Mouse (Mus musculus) thymus, postnatal 4 days (tissue): ENCODE measurements around the gene Lrrc8a.

Source experiments
- DNase-seq: peaks from one replicate; pipeline ENCODE4 v3.0.0; 2021

The Lrrc8a gene

DNA sequence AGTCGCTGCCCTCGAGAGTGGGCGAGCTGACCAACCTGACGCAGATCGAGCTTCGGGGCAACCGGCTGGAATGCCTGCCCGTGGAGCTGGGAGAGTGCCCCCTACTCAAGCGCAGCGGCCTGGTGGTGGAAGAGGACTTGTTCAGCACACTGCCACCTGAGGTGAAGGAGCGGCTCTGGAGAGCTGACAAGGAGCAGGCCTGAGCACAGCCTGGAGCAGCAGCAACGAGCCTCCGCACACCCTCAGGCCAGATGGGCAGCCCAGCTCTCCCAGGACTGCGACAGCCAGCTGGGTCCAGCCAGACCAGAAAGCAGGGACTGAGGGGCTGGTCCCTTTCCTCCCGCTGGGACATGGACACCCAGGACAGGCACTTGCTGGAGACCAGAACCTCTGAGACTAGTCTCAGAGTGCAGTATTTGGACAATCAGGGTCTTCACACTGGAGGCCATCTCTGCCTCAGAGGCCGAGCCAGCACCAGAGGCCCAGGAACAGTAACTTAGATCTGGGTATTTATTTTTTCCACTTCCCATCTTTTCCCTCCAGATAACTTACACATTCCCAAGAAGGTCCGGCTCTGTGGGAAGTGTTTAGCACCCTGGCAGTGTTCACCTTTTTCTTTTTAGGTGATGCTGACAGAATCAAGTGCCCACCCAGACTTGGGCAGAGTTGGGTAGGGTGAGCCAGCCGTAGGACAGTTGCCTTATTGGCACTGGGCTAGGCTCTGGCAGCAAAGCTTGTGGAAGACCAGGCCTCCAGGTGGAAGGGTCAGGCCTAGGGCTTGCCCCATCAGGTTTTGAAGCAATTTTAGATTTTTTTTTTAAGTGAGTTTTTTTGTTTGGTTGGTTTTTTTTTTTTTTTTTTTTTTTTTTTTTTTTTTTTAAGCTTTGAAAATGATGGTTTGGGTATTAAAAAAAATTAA, 24.7 kb downstream of the Lrrc8a start:
- DNase-seq = no peak

DNA sequence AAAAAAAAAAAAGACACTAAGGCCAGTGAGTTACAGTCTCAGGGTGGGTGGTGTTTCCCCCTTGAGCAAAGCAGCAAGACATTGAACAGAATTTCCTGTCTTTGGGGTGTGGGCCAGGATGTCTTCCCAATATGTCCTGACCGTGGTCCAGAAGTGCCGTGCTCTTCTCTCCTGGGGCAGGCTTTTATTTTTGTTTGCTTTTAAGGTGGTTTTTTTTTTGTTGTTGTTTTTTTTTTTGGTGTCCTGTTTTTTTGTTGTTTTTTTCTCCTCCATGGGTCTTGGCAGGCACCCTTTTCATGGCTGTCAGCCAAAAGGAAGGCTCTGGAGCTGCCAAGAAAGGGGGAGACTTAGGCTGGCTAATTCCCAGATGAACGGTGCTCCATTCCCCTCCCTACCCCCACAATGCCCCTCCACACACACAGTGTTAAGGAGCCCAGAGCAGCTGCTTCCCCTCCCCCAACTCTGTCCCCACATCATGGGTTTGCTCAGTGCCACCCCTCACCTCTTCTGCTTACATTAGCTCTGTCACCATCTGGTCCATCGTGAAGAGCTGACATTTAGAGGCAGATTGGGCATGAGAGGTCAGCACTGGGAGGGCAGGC, 25.4 kb downstream of the Lrrc8a start:
- DNase-seq = no peak

DNA sequence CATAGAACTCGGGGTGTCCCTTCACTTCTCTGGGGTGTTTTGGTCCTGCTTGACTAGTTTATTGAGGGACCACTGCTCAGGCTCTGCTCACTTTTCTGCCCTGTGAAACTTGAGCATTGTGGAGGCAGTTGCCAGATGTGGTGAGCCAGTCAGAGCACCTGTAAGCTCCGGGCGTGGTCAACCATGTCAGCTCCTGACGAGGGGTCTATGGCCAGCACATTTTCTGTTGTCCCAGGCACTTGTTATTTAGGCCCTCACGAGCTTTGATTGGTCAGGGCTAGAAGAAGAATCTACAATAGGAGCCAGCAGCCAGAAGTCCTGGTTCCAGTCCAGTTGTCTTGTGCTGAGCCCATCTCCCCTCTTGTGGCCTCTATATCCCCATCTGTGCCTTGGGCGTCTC, 26.3 kb downstream of the Lrrc8a start:
- no peak for DNase-seq

DNA sequence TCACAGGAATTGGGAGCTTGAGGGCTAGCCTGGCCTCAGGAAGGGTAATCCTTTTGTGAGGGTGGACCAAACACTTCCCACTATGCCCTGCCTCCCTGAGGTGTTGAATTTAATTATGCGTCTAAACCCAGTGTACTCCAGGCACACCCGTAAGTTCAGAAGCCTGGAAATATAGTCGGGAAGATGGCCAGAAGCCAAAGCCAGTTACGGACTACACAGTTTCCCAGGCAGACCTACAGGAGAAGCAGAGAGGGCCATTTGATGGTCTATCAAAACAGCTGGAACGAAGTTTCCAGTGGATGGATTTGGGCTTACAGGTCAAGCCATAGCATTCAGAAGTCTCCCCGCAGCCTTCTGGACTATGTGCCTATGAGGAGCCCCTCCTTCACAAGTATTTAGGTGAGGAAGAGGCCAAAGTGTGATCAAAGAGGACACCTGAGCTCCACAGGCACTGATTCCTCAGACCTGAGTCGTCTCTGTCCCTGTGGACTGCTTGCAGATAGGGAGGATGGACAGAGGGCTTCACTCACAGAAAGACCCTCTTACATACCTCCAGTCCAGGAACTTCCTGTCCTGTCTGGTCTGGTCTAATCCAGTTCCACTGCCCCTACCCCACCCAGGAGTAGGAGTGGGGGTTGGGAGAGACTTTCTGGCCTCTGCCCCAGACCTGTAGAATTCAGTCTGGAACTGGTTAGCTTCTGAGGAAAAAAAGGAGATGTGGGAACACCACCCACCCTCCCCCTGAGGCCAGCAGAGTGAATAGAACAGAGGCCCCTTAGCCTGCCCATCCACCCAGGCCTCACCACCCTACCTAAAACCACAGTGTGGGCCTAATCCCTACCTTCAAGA, 27.4 kb downstream of the Lrrc8a start:
- DNase-seq = no peak

DNA sequence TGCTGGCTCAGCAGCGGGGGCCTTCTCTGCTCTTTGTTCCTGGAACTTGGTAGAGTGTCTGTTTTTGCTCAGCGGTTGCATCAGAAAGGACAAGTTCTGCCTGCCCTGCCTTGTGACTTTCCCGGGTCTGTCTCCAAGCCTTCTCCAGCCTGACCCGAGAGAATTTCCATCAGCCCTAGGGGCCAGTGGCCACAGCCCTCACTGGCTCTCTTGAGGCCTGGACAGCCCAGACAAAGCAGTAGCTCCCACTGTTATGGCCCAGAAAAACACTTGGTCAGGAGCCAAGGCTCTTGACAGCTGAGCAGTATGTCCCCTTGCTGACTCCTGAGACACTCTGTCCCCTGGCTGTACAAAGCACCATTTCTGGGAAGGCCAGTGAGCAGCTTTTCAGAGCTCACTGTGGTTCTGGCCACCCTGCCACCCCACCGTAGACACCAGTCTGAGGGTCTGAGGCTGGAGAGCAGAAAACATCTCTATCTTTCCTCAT, 28.3 kb downstream of the Lrrc8a start, which contains the start of gene Phyhd1:
Phyhd1 (plus strand) TSS at position 437 of the 487 bp plus-strand sequence.
- DNase-seq = no peak

DNA sequence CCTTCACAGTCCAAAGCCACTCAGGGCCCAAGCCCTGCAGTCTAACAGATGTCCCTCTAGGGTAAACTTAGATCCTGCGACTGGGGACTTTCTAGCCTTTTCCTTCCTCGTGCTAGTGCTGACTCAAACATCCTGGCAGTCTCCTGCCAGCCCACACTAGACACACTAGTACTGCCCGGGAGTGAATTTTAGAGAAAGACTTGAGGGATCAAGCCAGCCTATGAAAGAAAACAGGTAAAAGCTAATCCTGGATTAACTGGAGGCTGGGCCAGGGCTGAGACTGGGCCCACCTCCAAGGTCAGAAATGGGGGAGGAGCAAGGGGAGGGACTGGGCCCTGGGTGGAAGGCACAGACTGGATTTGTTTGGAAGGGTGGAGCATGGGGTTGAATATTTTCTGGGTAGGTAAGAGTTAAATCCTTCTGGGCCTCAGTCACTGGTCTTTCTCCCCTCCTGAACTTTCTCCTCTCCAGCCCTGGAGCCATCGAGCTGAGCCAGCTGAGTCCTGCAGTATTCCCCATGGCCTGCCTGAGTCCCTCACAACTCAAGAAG, 29.0 kb downstream of the Lrrc8a start:
- no peak for DNase-seq

DNA sequence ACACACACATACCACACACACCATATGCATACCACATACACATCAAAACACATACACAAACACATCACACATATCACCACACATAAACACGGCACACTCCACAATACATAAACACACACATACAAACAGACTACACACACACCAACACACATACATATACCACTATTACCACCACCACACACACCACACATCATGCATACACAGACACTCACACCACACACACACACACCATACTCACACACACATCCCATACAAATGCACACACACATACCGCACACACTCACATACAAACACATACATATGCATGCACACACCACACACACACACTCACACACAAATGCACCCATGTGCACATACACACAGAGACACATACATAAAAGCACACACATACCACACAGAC, 30.0 kb downstream of the Lrrc8a start:
- no peak for DNase-seq

DNA sequence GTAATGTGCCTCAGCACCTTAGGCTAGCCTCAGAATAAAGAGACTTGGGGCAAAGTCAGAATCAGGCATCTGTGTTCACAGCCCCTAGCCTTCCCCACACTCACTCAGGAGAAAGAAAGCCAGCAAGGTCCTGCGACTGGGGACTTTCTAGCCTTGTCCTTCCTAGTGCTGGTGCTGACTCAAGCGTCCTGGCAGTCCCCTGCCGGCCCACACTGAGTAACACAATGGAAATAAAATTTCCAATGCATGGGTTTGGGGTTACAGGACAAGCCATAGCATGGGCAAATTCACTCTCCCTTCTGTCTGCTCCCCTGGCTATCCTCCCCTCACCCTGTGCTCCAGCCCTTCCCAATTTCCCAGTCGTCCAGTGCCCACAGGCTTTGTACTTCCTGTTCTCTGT, 30.9 kb downstream of the Lrrc8a start:
- DNase-seq = no peak

DNA sequence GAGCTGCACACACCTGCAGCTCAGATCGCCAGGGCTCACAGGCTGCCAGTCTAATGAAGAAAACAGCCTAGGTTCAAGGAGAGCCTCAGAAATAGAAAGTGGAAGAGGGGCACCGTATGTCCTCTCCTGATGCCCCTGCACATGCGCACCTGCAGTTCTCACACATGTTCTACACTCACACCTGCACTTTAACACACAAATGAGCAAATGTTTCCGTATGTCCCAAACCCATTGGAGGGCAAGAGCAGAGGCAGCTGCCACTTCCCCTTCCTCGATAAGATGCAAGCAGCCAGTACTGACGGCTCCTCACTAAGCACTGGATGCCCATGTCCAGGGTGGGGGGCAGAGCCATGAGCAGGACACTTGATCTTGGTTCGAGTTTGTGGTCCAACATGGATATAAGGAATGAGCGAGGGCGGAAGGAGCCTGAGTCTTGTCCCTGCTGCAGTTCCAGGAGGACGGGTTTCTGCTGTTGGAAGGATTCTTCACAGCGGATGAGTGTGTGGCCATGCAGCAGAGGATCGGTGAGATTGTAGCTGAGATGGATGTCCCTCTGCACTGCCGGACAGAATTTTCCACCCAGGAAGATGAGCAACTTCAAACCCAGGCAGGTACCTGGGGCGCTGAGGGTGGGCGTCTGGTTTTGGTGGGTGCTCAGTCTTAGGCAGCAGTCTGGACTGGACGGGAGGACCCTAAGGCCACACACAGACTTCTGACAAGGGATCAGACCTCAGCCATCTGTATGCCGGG, 31.9 kb downstream of the Lrrc8a start:
- DNase-seq = no peak

DNA sequence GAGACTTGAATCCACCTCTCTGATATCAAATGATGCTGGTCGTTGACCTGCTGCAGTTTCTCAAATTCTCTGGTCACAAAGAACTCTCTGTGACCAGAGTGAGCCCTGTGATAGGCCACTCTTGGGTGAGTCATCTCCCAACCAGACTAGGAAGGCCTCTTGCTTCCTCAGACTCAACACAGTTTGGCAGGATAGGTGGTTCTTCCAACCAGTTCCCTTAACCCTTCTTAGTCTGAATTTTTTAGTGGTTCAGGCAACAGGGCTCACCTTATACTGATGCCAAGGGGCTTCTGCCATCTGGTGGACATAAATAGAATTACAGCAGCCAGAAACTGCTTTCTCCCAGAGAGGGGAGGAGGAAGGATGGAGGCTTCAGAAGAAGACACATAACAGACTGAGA, 32.6 kb downstream of the Lrrc8a start:
- DNase-seq = peak; percentile 51

DNA sequence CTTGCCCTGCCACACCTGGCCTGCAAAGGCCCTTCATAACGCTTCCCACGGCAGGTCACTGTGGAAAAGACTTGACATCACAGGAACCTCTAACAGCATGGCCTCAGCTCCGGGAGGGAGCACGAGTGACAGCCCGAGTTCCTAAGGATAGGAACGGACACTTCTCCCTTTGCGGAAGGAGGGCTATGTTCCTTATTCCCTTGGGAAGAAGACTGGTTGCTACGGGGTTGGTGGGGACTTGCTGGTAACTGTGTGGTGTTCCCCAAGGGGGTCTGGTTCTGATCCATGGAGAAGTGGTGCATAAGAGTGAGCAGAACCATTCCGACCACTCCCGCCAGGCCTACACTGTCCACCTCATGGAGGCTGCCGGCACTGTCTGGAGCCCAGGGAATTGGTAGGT, 43.2 kb downstream of the Lrrc8a start, which contains the start of gene Gm28038:
Gm28038 (plus strand) TSS at position 301 of the 400 bp plus-strand sequence.
- DNase-seq = no peak

DNA sequence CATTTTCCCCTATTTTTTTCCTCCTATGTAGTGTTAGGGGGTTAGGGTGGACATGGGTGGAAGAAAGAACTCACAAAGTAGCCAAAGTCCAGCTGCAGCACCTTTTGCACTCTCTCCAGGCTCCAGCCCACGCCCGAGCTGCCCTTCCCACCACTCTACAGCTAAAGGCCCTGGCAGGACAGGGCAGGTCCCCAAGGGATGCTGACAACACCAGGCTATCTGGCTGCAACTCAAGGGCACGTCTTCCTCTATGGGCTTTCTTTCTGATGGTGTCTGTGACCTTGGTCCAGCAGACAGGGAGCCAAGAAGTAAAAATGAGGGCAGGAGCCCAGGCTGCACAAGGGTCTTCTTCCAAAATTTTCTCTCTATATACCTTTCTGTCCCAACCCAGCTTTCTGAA, 44.1 kb downstream of the Lrrc8a start:
- DNase-seq = no peak

DNA sequence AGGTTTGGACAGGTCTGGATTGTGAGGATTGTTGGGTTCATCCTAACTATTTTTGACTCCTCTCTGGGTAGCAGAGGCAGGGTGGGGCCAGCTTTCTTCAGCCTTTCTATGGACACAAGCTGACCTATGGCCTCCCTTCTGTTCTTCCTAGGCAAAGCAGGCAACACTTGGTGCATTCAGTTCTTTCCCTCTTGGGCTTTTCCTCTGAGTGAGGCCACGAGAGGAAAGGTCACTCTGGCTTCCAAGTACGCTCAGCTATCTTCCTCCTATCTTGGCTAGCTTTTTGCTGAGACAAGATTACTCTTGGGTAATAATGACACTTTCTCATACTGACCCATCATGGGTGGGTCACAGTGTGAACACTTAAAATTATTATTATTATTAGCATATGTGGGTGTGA, 45.7 kb downstream of the Lrrc8a start:
- DNase-seq = no peak

DNA sequence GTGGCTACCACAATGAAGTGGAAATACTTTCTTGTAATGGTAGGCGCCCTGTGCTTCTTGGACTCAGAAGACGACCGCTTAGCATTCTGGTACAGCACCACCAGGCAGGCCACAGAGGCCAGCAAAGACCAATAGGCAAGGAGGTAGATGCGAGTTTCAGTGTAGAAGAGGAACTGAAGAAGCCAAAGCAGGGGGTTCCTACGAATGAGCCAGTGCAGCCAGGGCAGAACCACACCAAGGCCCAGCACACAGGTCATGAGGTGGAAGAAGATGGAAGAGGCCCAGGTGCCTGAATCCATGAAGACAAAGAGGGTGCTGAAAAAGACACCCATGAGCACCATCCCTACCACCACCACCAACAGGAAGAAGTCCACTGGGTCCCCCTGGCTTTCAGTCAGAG, 47.5 kb downstream of the Lrrc8a start:
- no peak for DNase-seq

DNA sequence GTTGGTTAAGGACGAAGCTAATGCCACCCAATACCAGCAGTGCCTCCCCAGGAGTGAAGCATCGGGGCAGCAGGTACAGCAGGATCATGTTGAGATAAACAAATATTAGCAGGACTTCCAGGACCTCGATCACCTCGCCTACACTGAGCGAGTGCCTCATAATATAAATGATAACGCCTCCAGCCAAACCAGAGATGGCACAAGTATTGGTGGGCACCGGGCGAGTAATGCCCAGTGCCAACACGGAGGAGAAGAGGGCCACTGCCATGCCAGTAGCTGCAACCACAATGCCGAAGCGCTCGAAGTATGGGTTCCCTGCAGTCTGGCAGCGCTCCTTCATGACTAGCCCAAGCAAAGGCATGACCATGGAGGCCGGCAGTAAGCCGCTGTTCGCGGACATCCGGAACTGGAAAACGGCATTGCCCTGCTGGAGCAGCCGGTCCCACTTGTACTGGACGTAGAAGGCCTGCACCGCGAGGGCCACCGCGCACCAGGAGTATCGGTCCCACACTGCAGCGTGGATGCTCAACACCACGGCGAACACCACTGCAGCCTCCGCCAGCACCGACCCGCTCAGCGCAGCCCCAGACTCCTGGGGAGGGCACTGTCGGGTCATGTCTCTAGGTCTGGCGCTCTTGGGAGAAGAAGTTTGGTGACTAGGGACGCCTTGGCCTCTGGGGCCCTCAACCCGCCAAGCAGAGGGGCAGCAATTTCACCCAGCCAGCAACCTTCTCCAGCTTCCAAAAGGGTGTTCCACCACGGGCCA, 48.1 kb downstream of the Lrrc8a start:
- no peak for DNase-seq

DNA sequence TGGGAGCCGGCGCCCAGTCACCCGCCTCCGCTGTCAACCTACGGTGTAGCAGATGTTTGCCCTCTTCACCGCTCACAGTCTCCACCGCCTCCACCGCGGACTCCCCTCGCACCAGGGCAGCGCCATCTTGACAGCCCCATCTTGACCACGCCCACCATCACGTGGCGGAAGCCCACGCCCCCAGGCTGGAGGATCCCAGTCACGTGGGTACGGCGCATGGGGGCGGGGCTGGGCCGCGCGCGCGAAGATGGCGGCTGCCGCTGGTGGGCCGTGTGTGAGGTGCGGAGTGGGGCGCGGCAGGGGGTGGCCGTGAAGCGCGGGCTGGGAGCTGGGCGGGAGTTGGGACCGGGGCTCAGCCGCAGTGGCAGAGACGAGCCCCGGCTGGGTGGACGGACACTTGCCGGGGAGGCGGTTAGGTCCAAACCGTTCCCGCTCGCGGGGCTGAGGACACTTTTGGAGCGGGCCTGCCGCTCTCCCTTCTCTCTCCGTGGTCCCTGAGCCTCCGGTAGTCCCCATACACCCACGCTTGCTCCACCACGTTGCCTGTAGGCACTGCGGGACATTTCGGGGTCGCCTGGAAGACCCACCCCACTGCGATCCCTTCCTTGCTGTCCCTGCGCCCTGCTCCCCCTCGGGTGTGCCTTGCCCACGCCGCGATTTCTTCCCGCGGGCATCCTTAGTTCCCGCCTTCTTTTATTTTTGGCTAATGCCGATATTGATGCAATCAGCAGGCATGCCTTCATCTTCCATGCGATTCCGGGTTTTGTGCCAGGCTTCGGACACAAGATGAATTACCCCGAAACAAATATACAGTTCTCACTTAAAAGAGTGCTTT, 48.9 kb downstream of the Lrrc8a start, which contains the start of the genes Dolk and Nup188:
Dolk (minus strand) TSS at position 143 of the 835 bp plus-strand sequence.
Nup188 (plus strand) TSS at position 206 of the 835 bp plus-strand sequence.
- peak; percentile 100 for DNase-seq

DNA sequence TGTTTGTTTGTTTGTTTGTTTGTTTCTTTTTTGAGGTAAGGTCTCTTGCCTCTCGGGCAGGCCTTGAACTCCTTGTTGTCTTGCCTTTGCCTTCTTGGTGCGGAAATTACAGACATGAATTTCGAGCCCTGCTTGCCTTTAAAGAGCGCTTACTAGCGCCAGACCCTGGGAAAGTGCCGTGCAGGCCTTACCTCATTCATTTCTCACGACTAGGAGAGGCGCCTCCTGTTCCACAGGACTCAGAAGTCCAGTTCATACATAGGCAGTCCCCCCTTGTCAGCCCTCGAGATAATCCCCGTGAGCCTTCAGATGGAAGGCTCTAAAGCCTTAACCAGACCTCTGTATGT, 49.5 kb downstream of the Lrrc8a start:
- DNase-seq = peak; percentile 43

DNA sequence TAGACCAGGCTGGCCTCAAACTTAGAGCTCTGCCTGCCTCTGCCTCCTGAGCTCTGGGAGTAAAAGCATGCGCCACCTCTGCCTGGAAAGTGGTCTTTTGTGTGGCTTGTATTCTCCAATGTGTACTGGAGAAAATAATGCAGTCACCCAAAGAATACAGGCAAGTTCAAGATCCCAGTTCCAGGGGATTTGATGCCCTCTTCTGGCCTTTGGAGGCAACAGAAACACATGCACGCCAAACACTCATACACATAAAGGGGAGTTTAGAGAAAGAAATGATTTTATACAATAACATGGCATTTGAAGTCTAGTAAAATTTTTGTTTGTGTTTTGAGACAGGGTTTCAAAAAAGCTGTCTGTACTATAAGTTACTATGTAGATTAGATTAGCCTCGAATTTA, 62.0 kb downstream of the Lrrc8a start:
- DNase-seq = no peak

DNA sequence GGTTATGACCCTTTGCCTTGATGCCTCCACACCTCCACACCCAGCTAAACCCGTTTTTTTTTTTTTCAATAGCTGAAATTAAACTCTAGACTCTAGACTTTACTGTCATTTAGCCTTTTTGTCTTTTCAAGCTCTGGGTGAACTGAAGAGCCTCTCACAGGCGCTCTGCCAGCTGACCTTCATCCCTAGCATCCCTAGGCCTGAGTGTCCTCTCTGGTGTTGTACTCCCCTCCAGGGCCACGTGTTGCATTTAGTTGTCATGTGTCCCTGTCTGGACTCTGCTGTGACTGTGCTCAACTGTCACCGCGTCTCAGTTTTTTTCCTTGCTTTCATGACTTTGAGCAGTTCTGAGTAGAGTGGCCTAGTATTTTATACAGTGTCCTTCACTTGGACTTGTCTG, 62.5 kb downstream of the Lrrc8a start:
- no peak for DNase-seq

DNA sequence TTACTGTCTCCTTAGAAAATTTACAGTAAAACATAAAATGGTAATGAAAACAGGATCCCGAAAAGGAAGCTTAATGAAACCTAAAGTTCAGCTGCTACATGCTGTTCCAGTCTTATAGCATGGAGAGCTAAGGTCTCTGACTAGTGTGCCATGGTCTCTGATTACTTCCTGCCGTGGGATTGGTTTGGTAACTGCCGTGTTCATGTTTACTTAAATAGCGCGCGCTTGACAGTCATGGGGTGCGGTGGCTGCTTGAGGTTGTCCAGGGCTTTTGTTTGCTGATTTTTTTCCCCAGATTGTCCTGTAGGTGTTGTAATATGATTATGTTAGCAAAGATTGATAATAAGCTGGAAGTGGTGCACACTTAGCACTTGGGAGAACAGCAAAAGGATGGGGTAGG, 68.6 kb downstream of the Lrrc8a start:
- DNase-seq = no peak
